Mouse (Mus musculus): ENCODE measurements around the gene Rb1. TPM values are rescaled to one million over a fixed set of nuclear protein-coding genes. Genes with fewer than 3 reads are reported as not detected.
A peak's percentile ranks its signal among the peaks of the same experiment; 100 is the strongest.

Rb1 gene
- polyA plus RNA-seq, 1 experiment from 2014 or later: 15.1 TPM

DNA sequence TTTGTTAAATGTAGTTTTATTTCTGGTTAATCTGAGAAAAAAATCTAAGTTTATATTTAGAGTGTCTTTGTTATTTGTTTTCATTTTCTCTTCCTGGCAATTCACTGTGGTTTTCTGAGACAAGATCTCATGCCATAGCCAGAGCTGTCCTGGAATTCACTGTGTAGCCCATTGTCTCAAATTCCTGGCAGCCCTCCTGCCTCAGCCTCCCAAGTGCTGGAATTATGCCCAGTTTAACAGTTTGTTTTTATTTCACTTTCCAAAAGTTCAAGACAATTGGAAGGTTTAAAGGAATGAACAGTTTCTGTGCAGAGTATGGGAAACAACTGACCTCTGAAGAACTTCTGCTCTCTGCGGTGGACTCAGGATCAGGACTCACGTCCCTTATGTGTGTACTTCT lies 4.2 kb upstream of the Rb1 start:
- Histone ChIP-seq H3K27me3 (replicated peaks; ENCODE audit: control insufficient read depth, insufficient read depth, low read length) (no peaks in the 10 kb centered on the region), H3K9me3 (ENCODE audit: control insufficient read depth) (no peaks in the 10 kb centered on the region), H3K4me3 (ENCODE audit: low read depth, low read length) (no peak overlapping the region), H3K9ac (ENCODE audit: low read depth, low read length) (no peak overlapping the region), H3K4me1 (replicated peaks; ENCODE audit: control insufficient read depth, insufficient read depth, low read length) (no peaks in the 10 kb centered on the region), H3K36me3 (ENCODE audit: control insufficient read depth, insufficient read depth) (no peaks in the 10 kb centered on the region), H3K4me2 (replicated peaks; ENCODE audit: low read depth) (no peak overlapping the region), H3K27ac (ENCODE audit: low read depth, low read length) (no peak overlapping the region)
- WGBS: 89% methylated on average over 2 of the region's 2 CpGs
- no peak for ATAC-seq
- no peak for TF ChIP-seq CTCF (IDR thresholded peaks at IDR 0.05; ENCODE audit: low read depth)

DNA sequence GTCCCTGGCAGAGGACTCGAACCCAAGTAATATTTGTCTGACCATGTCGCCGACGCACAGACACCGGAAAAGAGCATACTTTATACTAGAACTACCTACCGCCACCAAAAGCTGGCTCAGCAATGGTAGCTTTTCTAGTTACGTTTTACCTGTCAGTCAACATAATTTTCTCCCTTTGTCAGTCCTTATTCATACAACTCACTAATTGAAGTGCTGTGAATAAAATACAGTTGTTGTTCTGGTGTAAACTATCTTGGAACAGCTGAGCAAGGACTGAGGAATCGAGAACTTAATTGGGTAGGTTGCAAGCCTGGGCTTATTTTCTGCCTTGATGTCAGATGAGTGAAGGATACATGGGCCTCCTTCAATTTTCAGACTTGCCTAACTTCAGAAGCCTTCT lies 889 bp upstream of the Rb1 start:
- Histone ChIP-seq H3K4me2 (replicated peaks; ENCODE audit: low read depth) (peak overlapping the region; percentile 75), H3K4me1 (replicated peaks; ENCODE audit: control insufficient read depth, insufficient read depth, low read length) (no peaks in the 10 kb centered on the region; the same call in 1 of the 2 replicates), H3K36me3 (ENCODE audit: control insufficient read depth, insufficient read depth) (no peaks in the 10 kb centered on the region), H3K9me3 (ENCODE audit: control insufficient read depth) (no peaks in the 10 kb centered on the region), H3K9ac (ENCODE audit: low read depth, low read length) (peak overlapping the region; percentile 89), H3K4me3 (ENCODE audit: low read depth, low read length) (peak overlapping the region; percentile 88), H3K27ac (ENCODE audit: low read depth, low read length) (peak overlapping the region; percentile 90), H3K27me3 (replicated peaks; ENCODE audit: control insufficient read depth, insufficient read depth, low read length) (no peaks in the 10 kb centered on the region)
- ATAC-seq: no peak
- WGBS: 12% methylated on average over 8 of the region's 8 CpGs
- TF ChIP-seq CTCF (IDR thresholded peaks at IDR 0.05; ENCODE audit: low read depth): no peak

DNA sequence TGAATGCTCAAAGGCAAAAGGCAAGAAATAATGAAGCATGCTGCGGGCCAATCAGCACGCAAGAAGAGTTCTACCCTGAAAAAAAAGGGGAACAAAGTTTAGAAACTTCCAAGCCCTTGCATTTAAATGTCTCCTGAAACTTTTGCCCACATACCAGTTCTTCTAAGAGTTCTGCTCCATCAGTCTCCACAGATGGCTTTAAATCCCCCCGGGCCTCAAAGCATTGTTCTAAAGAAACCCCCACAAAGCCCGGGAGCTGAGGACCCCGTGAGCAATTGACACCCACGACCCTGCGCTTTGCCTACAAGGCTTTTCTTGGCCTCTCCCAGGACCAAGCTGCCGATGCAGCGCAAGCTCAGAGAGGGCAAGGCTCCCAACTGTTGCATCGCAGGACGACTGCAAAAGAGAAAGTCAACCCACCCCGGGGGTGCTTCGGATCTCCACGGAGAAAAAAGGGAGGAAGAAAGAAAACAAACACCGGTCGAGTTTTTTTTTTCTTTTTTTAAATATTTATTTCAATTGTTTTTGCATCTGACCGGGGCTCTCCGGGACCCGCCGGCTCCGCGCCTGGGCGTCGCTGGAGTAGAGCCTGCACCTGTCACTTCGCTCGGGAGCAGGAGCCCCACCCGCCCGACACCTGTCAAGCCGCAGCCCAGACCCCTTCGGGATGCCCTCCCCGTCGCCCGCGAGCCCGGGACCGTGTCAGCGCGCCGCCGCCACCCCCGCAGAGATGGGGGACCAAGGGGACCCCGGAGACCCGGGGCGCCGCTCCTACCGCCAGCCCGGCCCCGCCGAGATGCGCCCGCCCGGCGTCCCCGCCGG lies 777 bp downstream of the Rb1 start:
- Histone ChIP-seq H3K27me3 (replicated peaks; ENCODE audit: control insufficient read depth, insufficient read depth, low read length) (no peaks in the 10 kb centered on the region), H3K4me1 (replicated peaks; ENCODE audit: control insufficient read depth, insufficient read depth, low read length) (no peaks in the 10 kb centered on the region; the same call in 1 of the 2 replicates), H3K4me3 (ENCODE audit: low read depth, low read length) (peak overlapping the region; percentile 88), H3K9ac (ENCODE audit: low read depth, low read length) (peak overlapping the region; percentile 89), H3K9me3 (ENCODE audit: control insufficient read depth) (no peaks in the 10 kb centered on the region), H3K36me3 (ENCODE audit: control insufficient read depth, insufficient read depth) (no peaks in the 10 kb centered on the region), H3K4me2 (replicated peaks; ENCODE audit: low read depth) (peak overlapping the region; percentile 75), H3K27ac (ENCODE audit: low read depth, low read length) (peak overlapping the region; percentile 90)
- ATAC-seq: peak; percentile 33
- TF ChIP-seq CTCF (IDR thresholded peaks at IDR 0.05; ENCODE audit: low read depth): no peak
- 2% methylated on average over 51 of the region's 55 CpGs for WGBS

DNA sequence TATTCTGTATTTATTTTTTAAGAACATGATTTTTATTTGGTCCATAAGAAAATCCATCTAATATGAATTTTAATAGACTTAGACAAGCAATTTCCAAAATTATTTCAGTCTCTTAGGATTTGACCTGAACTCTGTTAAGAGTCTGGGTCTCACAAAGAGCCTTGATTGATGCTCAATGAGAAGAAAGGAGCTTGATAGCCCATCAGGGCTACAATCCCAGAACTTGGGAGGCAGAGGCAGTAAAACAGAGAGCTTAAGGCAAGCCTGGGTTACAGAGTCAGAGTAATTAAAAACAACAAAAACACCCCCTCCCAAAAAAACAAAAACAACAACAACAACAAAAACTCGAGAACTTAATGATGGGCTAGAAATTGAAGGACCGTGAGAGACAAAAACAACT lies 1.7 kb downstream of the Rb1 start:
- no peaks in the 10 kb centered on the region for H3K27me3 ChIP-seq (replicated peaks; ENCODE audit: control insufficient read depth, insufficient read depth, low read length)
- TF ChIP-seq CTCF (IDR thresholded peaks at IDR 0.05; ENCODE audit: low read depth): no peak
- no peak overlapping the region for H3K9ac ChIP-seq (ENCODE audit: low read depth, low read length)
- H3K36me3 ChIP-seq (ENCODE audit: control insufficient read depth, insufficient read depth): no peaks in the 10 kb centered on the region
- H3K9me3 ChIP-seq (ENCODE audit: control insufficient read depth): no peaks in the 10 kb centered on the region
- H3K4me2 ChIP-seq (replicated peaks; ENCODE audit: low read depth): peak overlapping the region; percentile 75; the same call in 1 of the 2 replicates
- H3K4me3 ChIP-seq (ENCODE audit: low read depth, low read length): no peak overlapping the region
- no peak overlapping the region for H3K27ac ChIP-seq (ENCODE audit: low read depth, low read length)
- ATAC-seq: no peak
- H3K4me1 ChIP-seq (replicated peaks; ENCODE audit: control insufficient read depth, insufficient read depth, low read length): no peaks in the 10 kb centered on the region; the same call in 1 of the 2 replicates
- 80% methylated on average over 2 of the region's 2 CpGs for WGBS

DNA sequence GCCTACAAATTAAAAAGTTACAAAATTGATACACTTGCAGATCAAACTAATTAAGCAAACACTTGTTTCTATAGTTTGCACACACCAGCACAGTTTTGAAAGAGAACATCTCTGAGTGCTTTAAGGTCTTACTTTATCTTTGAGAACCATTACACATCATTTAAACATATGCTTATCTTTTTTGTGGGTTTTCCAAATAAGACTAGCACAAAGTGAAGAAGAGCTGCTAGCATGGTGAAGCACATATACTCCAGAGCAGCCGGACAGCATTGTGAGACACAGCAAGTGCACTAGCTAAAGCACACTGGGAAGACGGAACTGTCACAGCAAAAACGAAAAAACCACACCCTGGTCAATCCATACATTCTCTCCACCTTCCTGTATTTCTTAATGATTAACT lies 3.5 kb downstream of the Rb1 start:
- Histone ChIP-seq H3K9ac (ENCODE audit: low read depth, low read length) (no peak overlapping the region), H3K36me3 (ENCODE audit: control insufficient read depth, insufficient read depth) (no peaks in the 10 kb centered on the region), H3K4me2 (replicated peaks; ENCODE audit: low read depth) (peak overlapping the region; percentile 46), H3K27me3 (replicated peaks; ENCODE audit: control insufficient read depth, insufficient read depth, low read length) (no peaks in the 10 kb centered on the region), H3K9me3 (ENCODE audit: control insufficient read depth) (no peaks in the 10 kb centered on the region), H3K27ac (ENCODE audit: low read depth, low read length) (no peak overlapping the region), H3K4me3 (ENCODE audit: low read depth, low read length) (no peak overlapping the region), H3K4me1 (replicated peaks; ENCODE audit: control insufficient read depth, insufficient read depth, low read length) (no peaks in the 10 kb centered on the region; the same call in 1 of the 2 replicates)
- ATAC-seq: no peak
- 39% methylated on average over 3 of the region's 3 CpGs for WGBS
- TF ChIP-seq CTCF (IDR thresholded peaks at IDR 0.05; ENCODE audit: low read depth): no peak

DNA sequence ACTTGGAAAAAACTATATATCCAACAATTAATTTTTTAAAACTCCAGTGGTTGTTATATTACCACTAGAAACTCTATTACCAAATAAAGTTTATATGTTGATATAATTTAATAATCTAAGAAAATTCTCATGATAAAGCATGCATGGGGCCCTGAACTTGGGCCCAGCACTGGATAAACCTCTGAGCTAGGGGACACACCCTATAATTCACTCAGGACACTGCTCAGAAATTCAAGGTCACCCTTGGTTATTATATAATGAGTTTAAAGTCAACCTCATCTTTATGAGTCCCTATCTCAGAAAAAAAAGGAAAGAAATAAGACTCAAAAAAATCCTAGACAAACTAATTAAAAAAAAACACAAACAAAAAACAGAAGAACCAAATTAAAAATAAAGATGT lies 8.7 kb downstream of the Rb1 start:
- Histone ChIP-seq H3K9me3 (ENCODE audit: control insufficient read depth) (no peaks in the 10 kb centered on the region), H3K27ac (ENCODE audit: low read depth, low read length) (no peak overlapping the region), H3K36me3 (ENCODE audit: control insufficient read depth, insufficient read depth) (no peaks in the 10 kb centered on the region), H3K4me2 (replicated peaks; ENCODE audit: low read depth) (no peak overlapping the region), H3K4me3 (ENCODE audit: low read depth, low read length) (no peak overlapping the region), H3K9ac (ENCODE audit: low read depth, low read length) (no peak overlapping the region), H3K27me3 (replicated peaks; ENCODE audit: control insufficient read depth, insufficient read depth, low read length) (no peaks in the 10 kb centered on the region), H3K4me1 (replicated peaks; ENCODE audit: control insufficient read depth, insufficient read depth, low read length) (no peaks in the 10 kb centered on the region)
- no peak for TF ChIP-seq CTCF (IDR thresholded peaks at IDR 0.05; ENCODE audit: low read depth)
- no peak for ATAC-seq
